Mouse (Mus musculus) spleen, postnatal 10 days (tissue): ENCODE measurements at regions not wholly inside any gene's neighbourhood (a gene's known extent, or its start where the extent isn't known, plus 50 kb on each side); places are given as distances from the start of the nearest gene placed in this dataset.

Experiments used
- DNase-seq, 2 experiments: peaks; one replicate each; pipeline ENCODE4 v3.0.0; 2021 to 2022; ENCODE audit warnings: low spot score in 2 of 2

DNA sequence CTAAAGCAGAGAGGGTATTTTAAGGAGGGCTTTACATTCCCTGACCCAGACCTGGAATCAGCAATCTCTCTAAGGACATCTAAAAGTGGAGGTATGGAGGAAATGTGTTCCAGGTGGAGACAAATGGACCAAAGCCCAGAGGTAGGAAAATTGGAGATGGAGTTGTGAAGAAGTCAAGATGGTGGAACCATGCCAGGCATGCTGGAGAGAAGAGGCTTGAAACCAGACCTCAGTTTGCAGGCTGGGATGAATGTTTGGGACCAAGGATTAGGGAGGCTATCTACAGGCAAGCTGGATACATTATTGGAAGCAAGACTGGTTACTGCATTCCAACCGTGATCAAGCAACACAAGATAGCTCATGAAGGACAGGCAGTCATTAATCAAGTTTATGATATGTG lies 88.3 kb upstream of the Nckap5 start:
- no peak for DNase-seq

DNA sequence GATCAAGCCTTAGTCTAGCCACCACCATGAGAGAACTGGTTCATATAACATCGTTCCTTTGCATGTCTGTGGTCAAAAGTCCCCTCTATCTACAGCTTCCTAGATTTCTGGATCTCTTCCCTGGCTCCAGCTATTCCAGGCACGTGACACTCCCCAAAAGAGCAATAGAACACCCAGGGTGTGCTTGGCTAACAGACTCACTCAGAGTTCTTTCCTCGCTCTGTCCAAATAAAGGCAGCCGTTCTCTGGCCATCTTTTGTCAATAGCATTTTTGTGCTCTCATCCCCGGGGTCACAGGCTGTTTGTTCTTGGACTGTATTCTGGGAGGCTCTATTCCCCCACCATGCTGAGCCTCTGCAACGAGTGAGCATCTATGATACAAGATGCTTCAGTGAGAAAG lies 87.3 kb upstream of the Nckap5 start:
- no peak for DNase-seq

GRCm38 (mm10) chr1:126916369-126916768 lies 85.8 kb upstream of the Nckap5 start:
- DNase-seq: no peak

GRCm38 (mm10) chr1:126911277-126912060 lies 80.9 kb upstream of the Nckap5 start:
- DNase-seq: no peak

- no peak for DNase-seq
These were observed 76.8 kb upstream of the Nckap5 start for GRCm38 (mm10) chr1:126907417-126907816.

GRCm38 (mm10) chr1:126898484-126898883 lies 67.9 kb upstream of the Nckap5 start:
- DNase-seq: no peak

- DNase-seq: no peak
These were observed 66.3 kb upstream of the Nckap5 start for GRCm38 (mm10) chr1:126896895-126897294.

GRCm38 (mm10) chr1:126880801-126881200 lies 50.2 kb upstream of the Nckap5 start:
- DNase-seq: no peak
